Mouse (Mus musculus) liver, embryonic 14.5 days (tissue): ENCODE data around the gene Psma7. TPM values are rescaled to one million over a fixed set of nuclear protein-coding genes. Genes with fewer than 3 reads are reported as not detected.
A peak's percentile ranks its signal among the peaks of the same experiment; 100 is the strongest.

ENCODE experiments used
- ATAC-seq: fragments of 200-750 bp; cut with Nextera tagmentation; 2 replicates; pipeline ENCODE4 v1.8.0; 2017; ENCODE audit warnings: moderate number of reproducible peaks, mild to moderate bottlenecking, moderate library complexity; ENCODE audit not compliant: insufficient read depth
- DNase-seq, 3 experiments: peaks; one replicate each; pipeline ENCODE4 v3.0.0-alpha.2; 2012 to 2013; ENCODE audit warnings: low read depth in 3 of 3, low spot score in 3 of 3
- H3K27ac ChIP-seq: fragments of 300-500 bp; sonication (generic); 2 replicates; pipeline ENCODE4 v1.5.1; 2014; ENCODE audit warnings: moderate library complexity, mild to moderate bottlenecking, control low read depth, inconsistent platforms
- H3K27me3 ChIP-seq: fragments of 300-500 bp; sonication (generic); 2 replicates; pipeline ENCODE4 v1.6.1; 2014; ENCODE audit warnings: mild to moderate bottlenecking, low read length, moderate library complexity; ENCODE audit not compliant: control insufficient read depth, insufficient read depth
- H3K36me3 ChIP-seq: fragments of 300-500 bp; sonication (generic); replicated peaks from 2 replicates; pipeline ENCODE4 v1.6.1; 2014; ENCODE audit warnings: low read depth; ENCODE audit not compliant: control insufficient read depth, insufficient read depth
- H3K4me1 ChIP-seq, 2 experiments: fragments of 200-500 bp in 1 of 2; fragments of 300-500 bp in 1 of 2; sonication (generic) in 1 of 2; replicated peaks; 2 replicates each; pipeline ENCODE4 v1.6.1; 2012 to 2014; ENCODE audit warnings: antibody characterized with exemption in 1 of 2, inconsistent platforms in 1 of 2, low read length in 1 of 2; ENCODE audit not compliant: control insufficient read depth in 2 of 2, insufficient read depth in 2 of 2
- H3K4me2 ChIP-seq: fragments of 300-500 bp; sonication (generic); 2 replicates; pipeline ENCODE4 v1.6.1; 2014; ENCODE audit warnings: low read depth, mild to moderate bottlenecking, control low read depth, moderate library complexity
- H3K4me3 ChIP-seq, 2 experiments: fragments of 200-500 bp in 1 of 2; fragments of 300-500 bp in 1 of 2; sonication (generic) in 1 of 2; 2 replicates each; pipeline ENCODE4 v1.5.1; 2012 to 2014; ENCODE audit warnings: low read depth in 2 of 2, low read length in 2 of 2, mild to moderate bottlenecking in 2 of 2, control low read depth in 1 of 2, inconsistent platforms in 1 of 2, moderate library complexity in 1 of 2; ENCODE audit not compliant: insufficient read depth in 1 of 2
- H3K9ac ChIP-seq: fragments of 300-500 bp; sonication (generic); replicated peaks from 2 replicates; pipeline ENCODE4 v1.6.1; 2014; ENCODE audit warnings: mild to moderate bottlenecking, control low read depth, moderate library complexity
- H3K9me3 ChIP-seq: fragments of 300-500 bp; sonication (generic); 2 replicates; pipeline ENCODE4 v1.6.1; 2016; ENCODE audit warnings: low read length, mixed read lengths; ENCODE audit not compliant: control insufficient read depth
- CTCF ChIP-seq: IDR thresholded peaks from 2 replicates; pipeline ENCODE4 v1.5.1; 2016; ENCODE audit warnings: antibody characterized with exemption, low read depth, control low read depth
- EP300 ChIP-seq: IDR thresholded peaks from 2 replicates; pipeline ENCODE4 v1.6.1; 2016; ENCODE audit warnings: antibody characterized with exemption, low read depth
- WGBS: fragments of 180-500 bp; shearing (Covaris S2); extraction: QIAGEN DNeasy Blood & Tissue Kit; methylation state at CpG from one replicate; pipeline ENCODE4 v1.1.7; 2014; ENCODE audit not compliant: insufficient replicate concordance; 5-methylcytosine and 5-hydroxymethylcytosine counted together
- polyA plus RNA-seq, 2 experiments: library from polyadenylated mRNA; depleted of rRNA in 1 of 2; stranded (reverse) in 1 of 2; unstranded in 1 of 2; fragments of >200 nt; fragmentation: Nextera tagmentation in 1 of 2; extraction: Ambion mirVana in 1 of 2; gene quantifications; 2 replicates each; pipeline versions ENCODE4 v1.2.1 to v1.2.3; 2012 to 2014

Psma7 gene
- polyA plus RNA-seq, 2 experiments = 150 to 347 TPM

- no peaks in the 10 kb centered on the region for H3K36me3 ChIP-seq
- H3K9ac ChIP-seq = no peak overlapping the region; the same call in 1 of the 2 replicates
- no peaks in the 10 kb centered on the region for H3K9me3 ChIP-seq
- no peak overlapping the region; the same call in 1 of the 2 replicates for H3K4me2 ChIP-seq
- WGBS = 74% methylated on average over 2 of the region's 2 CpGs
- H3K4me3 ChIP-seq = no peak overlapping the region
- no peak for TF ChIP-seq EP300
- TF ChIP-seq CTCF = no peak
- ATAC-seq (no peak), DNase-seq (no peak)
- no peak overlapping the region for H3K27ac ChIP-seq
- H3K4me1 ChIP-seq = peaks cover 3 to 4% of the 10 kb centered on the region in 2 experiments
- H3K27me3 ChIP-seq = no peaks in the 10 kb centered on the region
These were observed 29.4 kb upstream of the Psma7 start for GRCm38 (mm10) chr2:180071671-180072070.

GRCm38 (mm10) chr2:180070481-180071453, 28.5 kb upstream of the Psma7 start, which contains the start of gene Mtg2:
Gene Mtg2 (plus strand): TSS chr2:180070588.
- Histone ChIP-seq H3K9ac (peak within 1 kb of the TSS; percentile 82), H3K27ac (peak within 1 kb of the TSS; percentile 50), H3K9me3 (no peaks in the 10 kb centered on the region), H3K4me1 (peaks cover 3 to 4% of the 10 kb centered on the region in 2 experiments), H3K27me3 (no peaks in the 10 kb centered on the region), H3K4me3 (peak within 1 kb of the TSS; percentile 78 to 90), H3K4me2 (peak within 1 kb of the TSS; percentile 76), H3K36me3 (no peaks in the 10 kb centered on the region)
- TF ChIP-seq CTCF (peak; percentile 10; the same call in 1 of the 2 replicates), EP300 (no peak)
- peak; percentile 94 for ATAC-seq
- DNase-seq = peak; percentile 76 to 82 (median 77)
- 6% methylated on average over 58 of the region's 58 CpGs for WGBS

GRCm38 (mm10) chr2:180069770-180070480, 27.7 kb upstream of the Psma7 start:
- Histone ChIP-seq H3K4me3 (peak overlapping the region; percentile 78 to 90), H3K27ac (no peak overlapping the region), H3K9me3 (no peaks in the 10 kb centered on the region), H3K36me3 (no peaks in the 10 kb centered on the region), H3K9ac (peak overlapping the region; percentile 82), H3K4me1 (peaks cover 3 to 4% of the 10 kb centered on the region in 2 experiments), H3K27me3 (no peaks in the 10 kb centered on the region), H3K4me2 (peak overlapping the region; percentile 76)
- WGBS = 28% methylated on average over 20 of the region's 20 CpGs
- DNase-seq (no peak), ATAC-seq (peak; percentile 61)
- TF ChIP-seq EP300 (no peak), CTCF (no peak)

GRCm38 (mm10) chr2:180063338-180064131, 21.3 kb upstream of the Psma7 start:
- no peaks in the 10 kb centered on the region for H3K27me3 ChIP-seq
- H3K36me3 ChIP-seq = no peaks in the 10 kb centered on the region
- ATAC-seq = no peak
- no peak overlapping the region for H3K27ac ChIP-seq
- 76% methylated on average over 11 of the region's 11 CpGs for WGBS
- TF ChIP-seq CTCF = no peak
- no peak for TF ChIP-seq EP300
- H3K4me3 ChIP-seq = no peak overlapping the region
- no peaks in the 10 kb centered on the region for H3K9me3 ChIP-seq
- no peaks in the 10 kb centered on the region for H3K4me1 ChIP-seq
- no peak overlapping the region for H3K4me2 ChIP-seq
- no peak overlapping the region for H3K9ac ChIP-seq
- DNase-seq = no peak
